Mouse (Mus musculus) stomach, postnatal 0 days (tissue): ENCODE measurements around the gene Mkln1. TPM values are rescaled to one million over a fixed set of nuclear protein-coding genes. Genes with fewer than 3 reads are reported as not detected.
A peak's percentile ranks its signal among the peaks of the same experiment; 100 is the strongest.
"Not testable (repeated sequence)": the region's sequence is repeated elsewhere in the genome, so short reads cannot be mapped to it uniquely, and the experiment has no call there.

Source experiments
- ATAC-seq: fragments of 200-750 bp; cut with Nextera tagmentation; 2 replicates; pipeline ENCODE4 v1.8.0; 2017; ENCODE audit not compliant: low FRiP score, low TSS enrichment
- DNase-seq: peaks from one replicate; pipeline ENCODE4 v3.0.0-alpha.2; 2016; ENCODE audit warnings: low spot score
- H3K27ac ChIP-seq: fragments of 300-500 bp; sonication (generic); replicated peaks from 2 replicates; pipeline ENCODE4 v1.5.1; 2014; ENCODE audit warnings: mild to moderate bottlenecking, control low read depth
- H3K27me3 ChIP-seq: fragments of 300-500 bp; sonication (generic); 2 replicates; pipeline ENCODE4 v1.6.1; 2014; ENCODE audit warnings: low read length; ENCODE audit not compliant: control insufficient read depth, insufficient read depth
- H3K36me3 ChIP-seq: fragments of 300-500 bp; sonication (generic); 2 replicates; pipeline ENCODE4 v1.6.1; 2014; ENCODE audit warnings: low read length, mixed read lengths; ENCODE audit not compliant: control insufficient read depth, insufficient read depth
- H3K4me1 ChIP-seq: fragments of 300-500 bp; sonication (generic); replicated peaks from 2 replicates; pipeline ENCODE4 v1.6.1; 2014; ENCODE audit warnings: antibody characterized with exemption; ENCODE audit not compliant: control insufficient read depth, insufficient read depth
- H3K4me2 ChIP-seq: fragments of 300-500 bp; sonication (generic); replicated peaks from 2 replicates; pipeline ENCODE4 v1.6.1; 2014; ENCODE audit warnings: low read depth, mild to moderate bottlenecking, control low read depth, moderate library complexity
- H3K4me3 ChIP-seq: fragments of 300-500 bp; sonication (generic); 2 replicates; pipeline ENCODE4 v1.5.1; 2014; ENCODE audit warnings: low read depth, low read length, control low read depth
- H3K9ac ChIP-seq: fragments of 300-500 bp; sonication (generic); 2 replicates; pipeline ENCODE4 v1.6.1; 2014; ENCODE audit warnings: mild to moderate bottlenecking, low read length, control low read depth, mixed read lengths
- H3K9me3 ChIP-seq: fragments of 300-500 bp; sonication (generic); 2 replicates; pipeline ENCODE4 v1.6.1; 2016; ENCODE audit warnings: low read length; ENCODE audit not compliant: control insufficient read depth
- CTCF ChIP-seq: IDR thresholded peaks from 2 replicates; pipeline ENCODE4 v1.5.1; 2016; ENCODE audit warnings: antibody characterized with exemption, low read depth, mild to moderate bottlenecking, moderate library complexity
- EP300 ChIP-seq: optimal IDR thresholded peaks from 2 replicates; pipeline ENCODE3; 2016; ENCODE audit warnings: antibody characterized with exemption
- WGBS: fragments of 180-500 bp; shearing (Covaris S2); extraction: QIAGEN DNeasy Blood & Tissue Kit; methylation state at CpG from one replicate; pipeline ENCODE4 v1.1.7; 2014; 5-methylcytosine and 5-hydroxymethylcytosine counted together
- polyA plus RNA-seq: library from polyadenylated mRNA; unstranded; fragments of >200 nt; fragmentation: Nextera tagmentation; extraction: Ambion mirVana; gene quantifications from 2 replicates; pipeline ENCODE4 v1.2.1, GENCODE M21; 2015

Gene Mkln1
- polyA plus RNA-seq, 1 experiment from 2014 or later: 108 TPM

DNA sequence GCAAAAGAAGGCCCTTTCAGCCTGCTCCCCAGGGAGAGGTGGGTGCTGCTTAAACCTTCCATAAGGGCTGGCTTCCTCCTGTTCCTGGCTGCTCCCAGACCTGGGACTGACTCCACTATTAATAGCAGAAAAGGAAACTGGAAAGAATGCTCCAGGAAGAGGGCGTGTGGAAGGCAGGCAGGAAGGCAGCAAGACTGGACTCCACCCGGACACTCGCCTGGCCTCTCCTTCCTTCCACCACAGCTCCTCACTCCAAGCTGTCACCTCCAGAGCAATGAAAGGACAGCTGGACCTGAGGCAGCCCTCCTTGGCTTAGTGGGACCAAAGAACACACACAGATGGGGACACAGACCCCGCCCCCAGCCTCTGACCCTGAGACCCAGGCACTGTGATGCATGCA, 145.8 kb downstream of the Mkln1 start:
- Histone ChIP-seq H3K4me3 (no peak overlapping the region), H3K9me3 (no peaks in the 10 kb centered on the region), H3K9ac (no peak overlapping the region), H3K4me2 (no peak overlapping the region), H3K27me3 (no peaks in the 10 kb centered on the region), H3K36me3 (no peaks in the 10 kb centered on the region), H3K27ac (no peak overlapping the region), H3K4me1 (no peaks in the 10 kb centered on the region)
- DNase-seq (no peak), ATAC-seq (no peak)
- 57% methylated on average over 4 of the region's 4 CpGs for WGBS
- TF ChIP-seq CTCF (no peak), EP300 (no peak)

DNA sequence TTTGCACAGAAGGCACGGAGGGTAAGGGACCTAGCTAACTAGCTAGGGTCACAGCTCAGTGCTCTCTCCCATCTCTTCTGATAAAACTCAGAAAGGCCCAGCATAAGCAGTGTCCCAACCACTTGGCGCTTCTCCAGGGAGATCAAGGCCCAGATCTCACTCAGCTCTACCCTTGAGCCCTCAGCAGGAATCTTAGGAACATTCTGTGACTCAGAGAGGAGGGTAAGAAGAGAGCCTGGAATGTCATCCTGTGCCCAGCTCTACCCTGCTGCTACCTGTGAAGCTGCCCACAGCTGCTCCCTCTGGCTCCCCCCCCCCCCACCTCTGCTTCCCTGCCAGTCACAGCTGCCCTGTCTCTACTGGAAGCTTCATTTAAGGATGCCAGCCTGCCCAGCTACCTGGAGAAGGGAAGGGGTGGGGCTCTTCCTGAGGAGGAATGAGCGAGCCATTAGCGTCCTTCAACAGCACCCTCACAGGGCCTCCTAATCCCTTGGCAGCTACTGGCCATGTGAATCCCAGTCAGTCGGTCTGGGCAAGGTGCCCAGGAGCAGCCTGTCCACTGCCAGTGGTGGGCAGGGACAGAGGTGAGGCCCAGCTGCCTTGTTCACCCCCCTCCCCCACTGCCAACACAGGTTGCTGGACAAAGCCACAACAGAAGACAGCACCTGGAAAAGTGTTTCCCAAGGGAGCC, 151.0 kb downstream of the Mkln1 start:
- no peak overlapping the region for H3K27ac ChIP-seq
- H3K9me3 ChIP-seq: no peaks in the 10 kb centered on the region
- no peak overlapping the region for H3K9ac ChIP-seq
- no peak overlapping the region for H3K4me2 ChIP-seq
- no peaks in the 10 kb centered on the region for H3K27me3 ChIP-seq
- peak; percentile 68 for ATAC-seq
- no peaks in the 10 kb centered on the region; the same call in 1 of the 2 replicates for H3K4me1 ChIP-seq
- no peak overlapping the region for H3K4me3 ChIP-seq
- no peaks in the 10 kb centered on the region for H3K36me3 ChIP-seq
- DNase-seq: peak; percentile 62
- no peak for TF ChIP-seq EP300
- no peak for TF ChIP-seq CTCF
- 30% methylated on average over 5 of the region's 5 CpGs for WGBS

DNA sequence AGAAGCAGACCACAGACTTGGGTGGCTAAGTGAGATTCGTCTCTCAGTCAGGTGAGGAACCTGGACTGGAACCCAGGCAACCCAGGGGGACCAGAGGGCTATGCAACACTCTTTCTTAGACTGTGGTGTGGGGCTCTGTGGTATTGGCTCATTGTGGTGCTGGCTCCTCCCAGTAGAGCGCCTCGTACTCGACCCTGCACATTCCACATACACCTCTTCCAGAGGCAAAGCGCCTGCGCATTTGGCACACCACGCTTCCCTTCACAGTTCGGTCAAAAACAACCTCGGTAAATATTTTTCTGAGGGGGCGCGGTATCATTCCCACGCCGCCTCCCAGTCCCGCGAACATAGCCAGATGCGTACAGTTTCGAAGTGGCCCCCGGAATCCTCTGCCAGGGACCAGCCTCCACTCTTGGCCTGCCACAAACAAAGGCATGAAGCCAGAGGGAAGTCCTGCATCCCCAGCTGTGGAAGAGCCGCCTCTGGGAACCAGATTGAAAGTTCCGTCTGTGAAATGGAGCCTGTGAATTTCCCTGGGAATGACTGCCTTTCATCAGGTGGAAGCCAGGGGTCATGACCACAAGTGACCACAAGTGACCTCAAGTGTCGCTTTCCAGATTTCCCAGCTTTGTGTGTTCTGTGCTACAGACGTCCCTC, 152.5 kb downstream of the Mkln1 start:
- no peak for DNase-seq

DNA sequence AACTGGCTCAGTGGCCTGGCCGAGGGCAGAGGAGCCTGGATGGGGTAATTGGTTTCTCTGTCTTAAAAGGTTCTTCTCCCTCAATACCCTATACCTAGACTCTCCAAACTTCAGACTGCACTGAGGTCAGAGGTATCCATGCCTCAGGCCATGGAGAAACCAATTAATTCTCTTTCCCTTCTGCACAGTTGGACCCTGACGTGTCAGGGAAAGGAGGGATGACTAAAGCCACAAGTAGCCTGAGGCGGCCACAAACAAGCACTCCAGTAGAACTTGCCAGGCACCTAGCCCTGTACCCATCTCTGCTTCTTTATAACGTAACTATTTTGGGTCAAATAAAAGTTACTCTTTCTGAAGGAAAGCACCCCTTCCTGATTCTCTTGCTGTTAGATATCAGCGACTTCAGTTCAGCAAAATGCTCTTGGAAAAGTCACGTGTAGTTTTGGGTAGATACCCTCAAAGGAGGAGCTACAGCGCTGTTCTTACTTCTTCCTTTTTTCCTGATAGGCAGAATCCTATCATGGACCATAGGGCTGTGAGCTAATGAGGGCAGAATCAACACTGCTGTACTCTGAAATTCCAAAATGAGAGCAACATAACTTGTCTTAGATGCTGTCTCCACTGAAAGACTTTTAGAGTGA, 158.0 kb downstream of the Mkln1 start:
- no peak for ATAC-seq
- TF ChIP-seq EP300 (no peak), CTCF (no peak)
- Histone ChIP-seq H3K4me2 (no peak overlapping the region), H3K27me3 (no peaks in the 10 kb centered on the region), H3K4me1 (no peaks in the 10 kb centered on the region), H3K27ac (no peak overlapping the region), H3K9me3 (no peaks in the 10 kb centered on the region), H3K9ac (no peak overlapping the region), H3K4me3 (no peak overlapping the region), H3K36me3 (no peaks in the 10 kb centered on the region)
- no peak for DNase-seq
- 82% methylated on average over 7 of the region's 7 CpGs for WGBS

More for the DNA sequence above, 152.5 kb downstream of the Mkln1 start:
- no peaks in the 10 kb centered on the region for H3K27me3 ChIP-seq
- TF ChIP-seq EP300 (no peak), CTCF (no peak)
- no peaks in the 10 kb centered on the region for H3K36me3 ChIP-seq
- no peaks in the 10 kb centered on the region for H3K9me3 ChIP-seq
- 69% methylated on average over 22 of the region's 22 CpGs for WGBS
- no peak overlapping the region for H3K4me2 ChIP-seq
- no peak overlapping the region for H3K4me3 ChIP-seq
- no peak overlapping the region for H3K9ac ChIP-seq
- no peaks in the 10 kb centered on the region; the same call in 1 of the 2 replicates for H3K4me1 ChIP-seq
- no peak for ATAC-seq
- no peak overlapping the region for H3K27ac ChIP-seq

DNA sequence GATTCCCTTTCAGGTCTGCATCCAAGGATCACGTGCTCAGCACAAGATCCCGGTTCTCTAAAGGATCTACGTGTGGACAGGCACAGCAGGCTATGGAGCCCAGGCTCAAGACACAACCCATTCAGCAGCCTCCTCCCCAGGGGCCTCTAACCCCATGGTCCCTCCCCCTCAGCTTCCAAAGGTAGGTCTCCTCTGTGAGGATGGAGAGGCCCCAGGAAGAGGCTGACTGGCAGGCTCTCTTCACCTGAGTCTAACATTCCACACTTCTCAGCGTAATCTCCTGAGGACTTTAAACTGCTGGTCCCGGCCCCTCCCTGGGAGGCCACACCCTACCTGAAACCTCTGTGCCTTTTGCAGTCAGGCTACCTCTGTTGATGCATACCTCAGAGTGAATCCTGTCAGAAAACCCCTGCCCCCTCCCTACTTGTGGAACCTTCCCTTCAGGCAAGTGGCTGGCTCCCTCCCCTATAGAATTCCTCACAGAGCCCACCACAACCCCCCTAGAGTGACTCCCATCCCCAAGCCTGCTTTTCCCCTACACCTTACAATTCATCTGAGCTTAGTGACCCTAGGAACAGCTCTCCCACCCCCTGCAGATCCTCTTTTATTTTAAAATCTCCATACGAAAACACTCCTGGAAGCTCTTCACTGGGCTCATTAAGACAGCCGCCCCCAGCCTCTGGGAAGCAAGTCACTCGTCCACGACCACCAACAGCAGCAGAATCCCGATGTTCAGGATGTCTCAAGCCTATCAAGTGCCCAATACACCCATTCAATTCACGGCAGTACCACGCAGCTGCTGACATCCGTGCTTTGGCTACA, 161.8 kb downstream of the Mkln1 start:
- no peaks in the 10 kb centered on the region for H3K9me3 ChIP-seq
- TF ChIP-seq CTCF (no peak), EP300 (no peak)
- no peak; the same call in 1 of the 2 replicates for ATAC-seq
- H3K4me1 ChIP-seq: peaks cover 2% of the 10 kb centered on the region; the same call in 1 of the 2 replicates
- no peak overlapping the region for H3K27ac ChIP-seq
- 33% methylated on average over 13 of the region's 13 CpGs for WGBS
- H3K4me2 ChIP-seq: no peak overlapping the region
- no peak for DNase-seq
- no peaks in the 10 kb centered on the region for H3K36me3 ChIP-seq
- H3K4me3 ChIP-seq: no peak overlapping the region
- no peak overlapping the region for H3K9ac ChIP-seq
- peaks cover 2% of the 10 kb centered on the region; the same call in 1 of the 2 replicates for H3K27me3 ChIP-seq

DNA sequence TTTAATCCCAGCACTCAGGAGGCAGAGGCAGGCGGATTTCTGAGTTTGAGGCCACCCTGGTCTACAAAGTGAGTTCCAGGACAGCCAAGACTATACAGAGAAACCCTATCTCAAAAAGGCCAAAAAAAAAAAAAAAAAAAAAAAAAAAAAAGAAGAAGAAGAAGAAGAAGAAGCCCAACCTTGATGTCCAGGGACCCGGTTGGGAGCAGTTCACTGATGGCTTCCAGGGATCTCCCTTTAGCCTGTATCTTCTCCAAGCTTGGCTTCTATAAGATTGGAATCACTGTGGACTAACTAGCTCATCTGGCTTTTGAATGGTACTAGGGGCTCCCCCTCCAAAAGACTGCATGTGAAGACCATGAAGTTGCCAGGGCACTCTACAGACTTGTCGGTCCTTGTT, 163.4 kb downstream of the Mkln1 start:
- not testable (repeated sequence) for H3K27me3 ChIP-seq, DNase-seq, H3K9me3 ChIP-seq, H3K27ac ChIP-seq, H3K9ac ChIP-seq, H3K4me1 ChIP-seq, ATAC-seq, H3K36me3 ChIP-seq
- Histone ChIP-seq H3K4me2 (peak overlapping the region; percentile 85), H3K4me3 (peak overlapping the region; percentile 57)
- 63% methylated on average over 3 of the region's 3 CpGs for WGBS
